Mouse (Mus musculus) liver, postnatal 0 days (tissue): ENCODE results near the gene Trim16. TPM values are rescaled to one million over a fixed set of nuclear protein-coding genes. Genes with fewer than 3 reads are reported as not detected.

Experiments used
- ATAC-seq: fragments of 200-750 bp; cut with Nextera tagmentation; 2 replicates; pipeline ENCODE4 v1.8.0; 2017; ENCODE audit warnings: mild to moderate bottlenecking, moderate library complexity
- DNase-seq: peaks from one replicate; pipeline ENCODE4 v3.0.0-alpha.2; 2016
- H3K27ac ChIP-seq: fragments of 300-500 bp; sonication (generic); 2 replicates; pipeline ENCODE4 v1.5.1; 2014; ENCODE audit warnings: antibody characterized with exemption, moderate library complexity, mild to moderate bottlenecking, low read depth
- H3K27me3 ChIP-seq: fragments of 300-500 bp; sonication (generic); 2 replicates; pipeline ENCODE4 v1.6.1; 2014; ENCODE audit warnings: low read length, control low read depth, mixed read lengths; ENCODE audit not compliant: insufficient read depth
- H3K36me3 ChIP-seq: fragments of 300-500 bp; sonication (generic); replicated peaks from 2 replicates; pipeline ENCODE4 v1.6.1; 2014; ENCODE audit warnings: mild to moderate bottlenecking, control low read depth, low read length, moderate library complexity, mixed read lengths; ENCODE audit not compliant: insufficient read depth
- H3K4me1 ChIP-seq: fragments of 300-500 bp; sonication (generic); 2 replicates; pipeline ENCODE4 v1.6.1; 2014; ENCODE audit warnings: antibody characterized with exemption, mild to moderate bottlenecking, control low read depth; ENCODE audit not compliant: insufficient read depth
- H3K4me2 ChIP-seq: fragments of 300-500 bp; sonication (generic); 2 replicates; pipeline ENCODE4 v1.6.1; 2014; ENCODE audit warnings: low read depth, mild to moderate bottlenecking, low read length, moderate library complexity, mixed read lengths
- H3K4me3 ChIP-seq: fragments of 300-500 bp; sonication (generic); 2 replicates; pipeline ENCODE4 v1.5.1; 2014; ENCODE audit warnings: low read depth, low read length
- H3K9ac ChIP-seq: fragments of 300-500 bp; sonication (generic); replicated peaks from 2 replicates; pipeline ENCODE4 v1.6.1; 2014; ENCODE audit warnings: mild to moderate bottlenecking, moderate library complexity
- H3K9me3 ChIP-seq: fragments of 300-500 bp; sonication (generic); 2 replicates; pipeline ENCODE4 v1.6.1; 2016; ENCODE audit warnings: mild to moderate bottlenecking, control low read depth, low read length, mixed read lengths
- CTCF ChIP-seq: sonication (generic); IDR thresholded peaks from 2 replicates; pipeline ENCODE4 v1.5.1; 2016; ENCODE audit warnings: antibody characterized with exemption, low read depth
- EP300 ChIP-seq: IDR thresholded peaks from 2 replicates; pipeline ENCODE4 v1.6.1; 2016; ENCODE audit warnings: antibody characterized with exemption, low read depth, mild to moderate bottlenecking
- WGBS: fragments of 180-500 bp; shearing (Covaris S2); extraction: QIAGEN DNeasy Blood & Tissue Kit; methylation state at CpG from one replicate; pipeline ENCODE4 v1.1.7; 2014; ENCODE audit not compliant: insufficient replicate concordance; 5-methylcytosine and 5-hydroxymethylcytosine counted together
- polyA plus RNA-seq: library from polyadenylated mRNA; unstranded; fragments of >200 nt; fragmentation: Nextera tagmentation; extraction: Ambion mirVana; gene quantifications from 2 replicates; pipeline ENCODE4 v1.2.1, GENCODE M21; 2015

The Trim16 gene
- polyA plus RNA-seq, 1 experiment from 2014 or later: 0.85 TPM

DNA sequence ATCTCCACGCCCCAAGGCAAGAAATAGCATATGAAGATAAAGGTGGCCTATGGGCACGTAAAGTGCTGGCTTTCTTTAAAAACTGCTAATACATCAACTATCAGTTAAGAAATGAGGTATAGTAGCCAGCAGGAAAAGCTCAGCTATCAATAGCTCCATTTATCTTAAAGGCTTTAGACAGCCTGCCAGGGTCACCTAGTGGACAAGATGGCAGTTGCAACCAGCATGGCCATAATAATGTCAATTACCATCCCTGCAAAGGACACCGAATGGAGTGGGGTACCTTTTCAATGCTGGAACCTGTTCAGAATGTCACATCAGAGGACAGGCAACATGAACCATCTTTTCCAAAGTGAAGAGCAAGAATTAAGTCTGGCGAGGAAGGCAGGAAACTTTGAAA is 10.8 kb upstream of the Trim16 start:
- no peak for DNase-seq
- H3K9me3 ChIP-seq: no peaks in the 10 kb centered on the region
- no peak overlapping the region for H3K9ac ChIP-seq
- TF ChIP-seq CTCF: peak; percentile 63
- no peak for TF ChIP-seq EP300
- H3K4me3 ChIP-seq: no peak overlapping the region
- H3K27ac ChIP-seq: no peak overlapping the region
- no peak for ATAC-seq
- WGBS: 59% methylated on average over 4 of the region's 4 CpGs
- H3K27me3 ChIP-seq: no peaks in the 10 kb centered on the region
- H3K4me1 ChIP-seq: no peaks in the 10 kb centered on the region
- H3K36me3 ChIP-seq: no peaks in the 10 kb centered on the region
- no peak overlapping the region for H3K4me2 ChIP-seq

DNA sequence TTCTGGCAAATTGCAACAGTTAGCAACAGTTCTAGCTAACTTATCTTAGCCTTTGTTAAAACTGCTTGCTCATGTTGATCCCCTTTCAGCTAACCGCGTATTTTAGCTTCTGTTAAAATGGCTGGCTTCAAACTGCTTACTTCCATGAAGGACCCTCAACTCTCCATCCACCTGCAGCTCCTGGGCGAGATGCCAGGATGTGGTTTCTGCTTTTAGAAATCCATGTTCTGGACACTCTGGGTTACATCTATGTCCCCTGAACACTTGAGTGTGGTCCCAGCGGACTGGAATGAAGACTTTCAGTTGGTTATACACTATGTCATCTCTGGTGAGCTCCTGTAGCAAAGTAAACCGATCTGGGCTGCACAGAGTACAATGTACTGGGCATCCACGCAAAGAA is 7.8 kb upstream of the Trim16 start:
- WGBS: 73% methylated on average over 6 of the region's 6 CpGs

DNA sequence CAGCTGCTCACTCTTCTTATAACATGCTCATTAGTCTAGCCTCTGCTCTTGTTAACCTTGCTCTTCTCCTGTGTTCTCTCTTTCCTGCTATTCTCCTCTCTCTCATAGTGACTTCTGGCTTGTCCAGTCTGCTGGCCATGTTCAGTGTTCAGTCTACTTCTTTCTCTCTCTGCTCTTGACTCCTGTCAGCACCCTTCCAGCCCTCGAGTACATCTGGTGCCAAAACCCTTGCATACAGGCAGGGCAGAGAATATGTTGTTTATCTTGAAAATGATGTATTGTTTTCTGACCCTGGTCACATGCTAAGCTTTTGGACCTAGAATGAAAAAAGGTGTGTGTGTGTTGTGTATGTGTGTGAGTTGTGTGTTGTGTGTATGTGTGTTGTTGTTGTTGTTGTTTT is 6.5 kb upstream of the Trim16 start:
- Histone ChIP-seq H3K9me3 (no peaks in the 10 kb centered on the region), H3K4me3 (no peak overlapping the region), H3K36me3 (no peaks in the 10 kb centered on the region), H3K9ac (no peak overlapping the region), H3K4me1 (no peaks in the 10 kb centered on the region), H3K4me2 (no peak overlapping the region), H3K27ac (no peak overlapping the region), H3K27me3 (no peaks in the 10 kb centered on the region)
- ATAC-seq: no peak
- 50% methylated on average over 1 of the region's 1 CpGs for WGBS
- no peak for TF ChIP-seq CTCF
- TF ChIP-seq EP300: no peak
- no peak for DNase-seq

More for the DNA sequence above, 7.8 kb upstream of the Trim16 start:
- no peaks in the 10 kb centered on the region for H3K4me1 ChIP-seq
- no peak overlapping the region for H3K9ac ChIP-seq
- no peaks in the 10 kb centered on the region for H3K36me3 ChIP-seq
- ATAC-seq (no peak), DNase-seq (no peak)
- no peak overlapping the region for H3K27ac ChIP-seq
- H3K4me3 ChIP-seq: no peak overlapping the region
- H3K27me3 ChIP-seq: no peaks in the 10 kb centered on the region
- H3K4me2 ChIP-seq: no peak overlapping the region
- no peak for TF ChIP-seq EP300
- TF ChIP-seq CTCF: no peak
- no peaks in the 10 kb centered on the region for H3K9me3 ChIP-seq

DNA sequence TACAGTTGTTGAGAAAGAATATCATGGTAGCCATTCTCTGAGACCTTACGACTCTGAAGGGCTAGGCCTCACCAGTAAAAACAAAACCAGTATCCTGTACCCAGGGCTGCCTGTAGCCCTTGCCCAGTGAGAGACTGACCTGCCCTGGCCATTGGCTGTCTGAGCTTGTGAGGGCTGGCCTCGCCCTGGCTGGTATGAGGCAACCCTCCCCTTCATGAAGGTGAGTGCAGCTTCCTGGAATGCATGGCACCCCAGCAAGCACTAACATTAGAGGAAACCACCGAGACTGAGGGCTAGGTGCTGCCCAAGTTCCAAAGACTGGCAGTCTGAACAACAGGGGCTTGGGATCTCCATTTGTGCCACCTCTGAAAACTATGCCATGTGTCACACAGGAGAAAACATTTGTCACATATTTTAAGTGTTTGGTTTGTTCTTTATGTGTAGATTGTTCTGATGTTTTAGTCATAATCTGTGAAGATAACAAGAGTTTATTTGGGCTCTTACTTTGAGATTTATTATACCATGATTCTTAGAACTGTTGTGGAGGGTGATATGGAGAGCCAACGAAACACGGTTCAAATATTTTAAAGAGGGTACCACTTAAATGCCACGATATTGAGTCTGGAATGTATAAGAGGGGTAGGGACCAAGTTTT is 5.9 kb upstream of the Trim16 start:
- 62% methylated on average over 6 of the region's 6 CpGs for WGBS
- no peak for TF ChIP-seq EP300
- no peak for TF ChIP-seq CTCF
- ATAC-seq (no peak), DNase-seq (no peak)
- no peak overlapping the region for H3K4me2 ChIP-seq
- H3K4me1 ChIP-seq: peaks cover under 1% of the 10 kb centered on the region; the same call in 1 of the 2 replicates
- no peaks in the 10 kb centered on the region for H3K27me3 ChIP-seq
- H3K36me3 ChIP-seq: no peaks in the 10 kb centered on the region
- H3K9ac ChIP-seq: no peak overlapping the region
- no peak overlapping the region for H3K4me3 ChIP-seq
- no peaks in the 10 kb centered on the region for H3K9me3 ChIP-seq
- no peak overlapping the region for H3K27ac ChIP-seq

DNA sequence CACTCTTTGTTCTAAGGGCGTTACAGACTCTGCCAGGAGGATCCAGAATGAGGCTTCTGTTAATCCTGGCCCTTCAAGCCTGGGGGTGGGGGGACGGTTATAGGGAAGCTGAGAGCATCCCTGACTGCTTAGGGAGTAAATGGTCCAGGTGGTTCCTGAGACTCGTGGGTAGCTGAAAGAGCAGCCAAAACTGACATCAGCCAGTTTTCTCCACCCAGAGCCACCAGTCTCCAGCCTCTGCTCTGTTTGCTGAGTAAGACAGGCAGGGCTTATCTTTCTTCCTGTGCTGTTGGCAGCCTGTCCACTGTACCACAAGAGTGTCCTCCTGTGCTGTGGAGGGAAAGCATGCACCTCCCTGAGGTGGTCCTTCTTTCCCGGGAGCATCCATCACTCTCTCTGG is 5.4 kb upstream of the Trim16 start:
- 38% methylated on average over 4 of the region's 4 CpGs for WGBS
- H3K4me2 ChIP-seq: no peak overlapping the region
- H3K4me1 ChIP-seq: peaks cover 6% of the 10 kb centered on the region
- no peak overlapping the region for H3K27ac ChIP-seq
- no peaks in the 10 kb centered on the region for H3K27me3 ChIP-seq
- H3K4me3 ChIP-seq: no peak overlapping the region
- no peaks in the 10 kb centered on the region for H3K9me3 ChIP-seq
- DNase-seq (no peak), ATAC-seq (no peak)
- TF ChIP-seq CTCF (no peak), EP300 (no peak)
- H3K36me3 ChIP-seq: no peaks in the 10 kb centered on the region
- no peak overlapping the region for H3K9ac ChIP-seq

DNA sequence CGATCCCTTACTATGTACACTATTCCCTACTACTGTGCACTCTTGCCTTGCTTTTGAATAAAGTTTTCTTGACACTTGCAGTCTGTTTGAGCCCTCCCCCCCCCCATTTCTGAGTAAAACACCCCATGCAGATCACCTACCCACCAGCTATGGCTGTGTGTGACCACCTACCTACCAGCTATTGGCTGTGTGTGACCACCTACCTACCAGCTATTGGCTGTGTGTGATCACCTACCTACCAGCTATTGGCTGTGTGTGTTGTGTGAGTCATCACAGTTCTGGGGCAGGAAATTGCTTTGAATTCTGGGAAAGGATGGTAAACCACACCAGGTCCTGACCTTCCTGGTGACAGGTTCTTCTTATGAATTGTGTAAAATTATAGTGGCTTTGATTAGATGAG is 4.6 kb upstream of the Trim16 start:
- 76% methylated on average over 1 of the region's 1 CpGs for WGBS
- H3K9me3 ChIP-seq: no peaks in the 10 kb centered on the region
- no peaks in the 10 kb centered on the region for H3K36me3 ChIP-seq
- H3K27ac ChIP-seq: no peak overlapping the region
- no peak overlapping the region for H3K9ac ChIP-seq
- peaks cover 13% of the 10 kb centered on the region for H3K4me1 ChIP-seq
- H3K4me2 ChIP-seq: no peak overlapping the region
- no peak for TF ChIP-seq EP300
- TF ChIP-seq CTCF: no peak
- ATAC-seq (no peak), DNase-seq (no peak)
- no peaks in the 10 kb centered on the region for H3K27me3 ChIP-seq
- H3K4me3 ChIP-seq: no peak overlapping the region
